Mouse (Mus musculus) megakaryocyte, embryonic 14.5 days (primary cell): ENCODE results near the gene Lrch1.

Experiments
- FLI1 ChIP-seq: IDR thresholded peaks from 2 replicates; pipeline ENCODE4 v1.6.1; 2012; ENCODE audit warnings: low read length, inconsistent platforms, mixed read lengths
- GATA1 ChIP-seq: IDR thresholded peaks from 3 replicates; pipeline ENCODE4 v1.6.1; 2012; ENCODE audit warnings: mixed read lengths, low read length, inconsistent platforms, borderline replicate concordance

DNA sequence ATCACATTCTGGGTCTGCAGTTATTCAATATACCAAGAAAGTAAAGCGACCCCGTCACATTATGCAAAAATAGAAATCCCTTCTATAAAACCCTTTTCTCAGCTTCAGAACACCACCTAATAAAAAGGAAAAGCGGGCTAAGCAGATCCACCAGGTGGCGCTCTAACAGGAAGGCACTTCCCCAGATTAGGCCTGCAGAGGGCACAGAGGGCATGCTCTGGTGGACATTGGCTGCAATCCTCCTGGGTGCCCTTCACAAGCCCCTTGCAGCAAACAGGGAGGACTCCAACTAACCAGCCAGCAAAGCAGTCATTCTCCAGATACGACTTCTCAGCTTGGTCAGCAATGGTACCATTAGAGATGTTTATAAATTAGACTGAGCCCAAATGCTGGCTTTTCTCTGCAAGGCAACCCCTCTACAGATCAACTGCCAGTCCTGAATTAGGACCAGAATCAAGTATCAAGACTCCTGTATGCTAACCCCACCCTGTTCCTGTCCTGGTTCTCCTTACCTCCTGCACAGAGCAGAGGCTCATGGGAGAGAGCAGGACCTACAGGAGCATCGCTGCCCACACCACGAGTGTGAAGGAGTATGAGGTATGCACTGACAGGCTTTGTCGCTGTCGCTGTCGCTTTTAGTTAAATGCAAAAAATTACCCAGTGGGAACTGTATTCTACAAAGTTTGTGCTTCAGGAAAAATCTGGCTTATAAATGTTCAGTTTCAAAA lies 183.3 kb downstream of the Lrch1 start:
- TF ChIP-seq GATA1 (no peak), FLI1 (no peak)
